Mouse (Mus musculus) liver, embryonic 15.5 days (tissue): ENCODE measurements around the gene Tedc1. TPM values are rescaled to one million over a fixed set of nuclear protein-coding genes. Genes with fewer than 3 reads are reported as not detected.
"Not testable (repeated sequence)": the region's sequence is repeated elsewhere in the genome, so short reads cannot be mapped to it uniquely, and the experiment has no call there.

Experiments used
- ATAC-seq: fragments of 200-750 bp; cut with Nextera tagmentation; 2 replicates; pipeline ENCODE4 v1.8.0; 2017; ENCODE audit warnings: moderate number of reproducible peaks, mild to moderate bottlenecking, moderate library complexity; ENCODE audit not compliant: insufficient read depth
- H3K27ac ChIP-seq: fragments of 300-500 bp; sonication (generic); replicated peaks from 2 replicates; pipeline ENCODE4 v1.5.1; 2015; ENCODE audit warnings: mild to moderate bottlenecking, inconsistent platforms
- H3K27me3 ChIP-seq: fragments of 300-500 bp; sonication (generic); 2 replicates; pipeline ENCODE4 v1.6.1; 2015; ENCODE audit warnings: mild to moderate bottlenecking, inconsistent platforms
- H3K36me3 ChIP-seq: fragments of 300-500 bp; sonication (generic); replicated peaks from 2 replicates; pipeline ENCODE4 v1.6.1; 2015; ENCODE audit warnings: moderate library complexity, mild to moderate bottlenecking, inconsistent platforms
- H3K4me1 ChIP-seq: fragments of 300-500 bp; sonication (generic); replicated peaks from 2 replicates; pipeline ENCODE4 v1.6.1; 2015; ENCODE audit warnings: inconsistent platforms
- H3K4me2 ChIP-seq: fragments of 300-500 bp; sonication (generic); 2 replicates; pipeline ENCODE4 v1.6.1; 2015; ENCODE audit warnings: moderate library complexity, mild to moderate bottlenecking, inconsistent platforms
- H3K4me3 ChIP-seq: fragments of 300-500 bp; sonication (generic); replicated peaks from 2 replicates; pipeline ENCODE4 v1.5.1; 2015; ENCODE audit warnings: mild to moderate bottlenecking, inconsistent platforms
- H3K9ac ChIP-seq: fragments of 300-500 bp; sonication (generic); 2 replicates; pipeline ENCODE4 v1.6.1; 2015; ENCODE audit warnings: moderate library complexity, mild to moderate bottlenecking, inconsistent platforms
- H3K9me3 ChIP-seq: fragments of 300-500 bp; sonication (generic); replicated peaks from 2 replicates; pipeline ENCODE4 v1.6.1; 2016; ENCODE audit warnings: inconsistent platforms
- WGBS: fragments of 180-500 bp; shearing (Covaris S2); methylation state at CpG from one replicate; pipeline ENCODE4 v1.1.7; 2015; ENCODE audit warnings: mixed read lengths; ENCODE audit not compliant: insufficient replicate concordance; 5-methylcytosine and 5-hydroxymethylcytosine counted together
- polyA plus RNA-seq: library from polyadenylated mRNA; unstranded; fragments of >200 nt; fragmentation: Nextera tagmentation; extraction: Ambion mirVana; gene quantifications from 2 replicates; pipeline ENCODE4 v1.2.1, GENCODE M21; 2015

Gene Tedc1
- polyA plus RNA-seq, 1 experiment from 2014 or later = 11.3 TPM

DNA sequence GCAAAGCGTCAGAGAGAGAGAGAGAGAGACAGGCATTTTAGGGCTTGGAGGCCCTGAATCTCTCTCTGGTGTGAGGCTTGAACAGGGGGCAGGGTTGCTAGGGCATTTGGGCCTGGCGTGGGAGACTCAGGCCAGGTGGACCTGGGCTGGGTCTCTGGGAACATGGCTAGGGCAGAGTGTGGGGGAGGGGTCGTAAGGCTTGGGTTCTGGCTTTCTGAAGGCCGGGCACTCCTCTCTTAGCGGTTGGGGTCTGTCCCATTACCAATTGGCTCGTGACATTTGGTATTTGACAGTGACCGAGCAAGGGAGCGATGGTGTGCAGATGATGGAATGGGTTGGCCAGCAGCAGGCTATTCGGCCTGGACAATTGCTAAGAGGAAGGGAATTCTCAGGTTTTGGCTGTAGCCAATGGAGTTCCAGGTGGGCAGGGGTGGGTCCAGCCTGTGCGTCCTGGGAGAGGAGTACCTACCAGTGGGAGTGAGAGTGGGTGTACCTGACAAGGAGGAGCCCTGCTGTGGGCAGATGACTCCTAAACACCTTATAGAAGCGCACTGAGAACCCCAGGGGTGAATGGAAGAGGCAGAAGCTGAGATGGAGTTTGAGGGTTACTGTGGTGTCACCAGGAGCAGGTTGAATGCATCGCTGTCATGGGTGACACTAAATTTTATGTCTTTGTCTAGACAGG lies 30.2 kb downstream of the Tedc1 start:
- Histone ChIP-seq H3K36me3 (no peaks in the 10 kb centered on the region), H3K27ac (no peak overlapping the region), H3K4me1 (peaks cover 19% of the 10 kb centered on the region), H3K27me3 (peaks cover 50% of the 10 kb centered on the region), H3K9me3 (no peaks in the 10 kb centered on the region), H3K9ac (no peak overlapping the region), H3K4me3 (peak overlapping the region; percentile 39), H3K4me2 (peak overlapping the region; percentile 64)
- no peak for ATAC-seq
- WGBS = 45% methylated on average over 12 of the region's 12 CpGs

DNA sequence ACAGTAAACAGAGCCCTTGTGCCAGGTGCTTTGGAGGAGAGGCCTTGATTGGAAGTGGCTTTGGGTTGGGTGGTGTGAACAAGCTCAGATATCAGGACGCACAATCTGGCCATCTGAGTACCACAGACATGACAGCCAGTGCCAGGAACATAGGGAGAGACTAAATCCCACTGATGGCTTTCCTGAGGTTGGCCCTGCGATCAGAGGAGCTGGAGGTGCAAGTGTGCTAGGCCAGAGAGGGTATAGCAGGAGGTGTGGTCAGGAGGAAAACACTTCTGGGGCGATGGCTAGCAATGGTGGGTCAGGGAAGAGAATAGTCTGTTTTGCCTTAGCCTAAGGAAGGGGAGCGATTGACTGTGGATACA lies 30.8 kb downstream of the Tedc1 start:
- WGBS = 30% methylated on average over 4 of the region's 4 CpGs

DNA sequence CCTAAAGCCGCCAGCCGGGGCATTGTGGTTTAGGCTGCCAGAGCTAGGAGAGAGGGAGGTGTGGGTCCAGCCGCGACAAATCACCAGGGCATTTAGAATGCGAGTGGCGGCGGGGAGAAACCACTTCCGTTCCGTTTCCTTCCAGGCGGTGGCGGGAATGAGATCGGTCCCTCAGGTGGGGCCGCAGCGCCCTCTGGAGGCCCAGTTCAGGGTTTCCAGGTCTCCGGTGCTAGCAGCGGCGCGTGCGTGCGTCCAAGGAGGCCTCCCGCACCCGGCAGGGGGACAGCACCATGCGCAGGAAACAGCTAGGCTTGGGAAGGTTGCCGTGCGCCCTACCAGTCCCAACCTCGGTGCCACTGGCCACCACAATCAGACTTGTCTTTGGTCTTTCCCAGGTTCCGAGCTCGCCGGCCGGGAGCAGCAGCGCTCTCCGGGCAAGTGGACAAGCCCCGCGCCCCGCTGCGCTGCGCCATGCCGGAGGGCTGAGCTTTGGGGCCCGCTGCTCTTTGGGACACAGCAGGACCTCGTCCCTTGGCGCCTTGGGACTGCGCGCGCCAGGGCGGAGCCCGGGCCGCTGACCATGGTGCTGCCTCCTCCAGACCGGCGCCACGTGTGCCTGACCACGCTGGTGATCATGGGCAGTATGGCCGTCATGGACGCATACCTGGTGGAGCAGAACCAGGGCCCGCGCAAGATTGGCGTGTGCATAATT lies 31.5 kb downstream of the Tedc1 start:
- no peaks in the 10 kb centered on the region for H3K9me3 ChIP-seq
- peak overlapping the region; percentile 15; the same call in 1 of the 2 replicates for H3K4me3 ChIP-seq
- peaks cover 19% of the 10 kb centered on the region for H3K4me1 ChIP-seq
- 4% methylated on average over 56 of the region's 56 CpGs for WGBS
- H3K36me3 ChIP-seq = no peaks in the 10 kb centered on the region
- H3K4me2 ChIP-seq = peak overlapping the region; percentile 58
- H3K27ac ChIP-seq = no peak overlapping the region
- no peak overlapping the region for H3K9ac ChIP-seq
- ATAC-seq = no peak
- peaks cover 50% of the 10 kb centered on the region for H3K27me3 ChIP-seq

More for the DNA sequence above, 30.8 kb downstream of the Tedc1 start:
- H3K36me3 ChIP-seq = no peaks in the 10 kb centered on the region
- no peak for ATAC-seq
- H3K27ac ChIP-seq = no peak overlapping the region
- H3K4me2 ChIP-seq = 0 out of 2 replicates have a peak overlapping the region, but pooled peaks have one; percentile 58
- H3K4me3 ChIP-seq = no peak overlapping the region
- H3K9me3 ChIP-seq = no peaks in the 10 kb centered on the region
- no peak overlapping the region for H3K9ac ChIP-seq
- peaks cover 19% of the 10 kb centered on the region for H3K4me1 ChIP-seq
- peaks cover 50% of the 10 kb centered on the region for H3K27me3 ChIP-seq

DNA sequence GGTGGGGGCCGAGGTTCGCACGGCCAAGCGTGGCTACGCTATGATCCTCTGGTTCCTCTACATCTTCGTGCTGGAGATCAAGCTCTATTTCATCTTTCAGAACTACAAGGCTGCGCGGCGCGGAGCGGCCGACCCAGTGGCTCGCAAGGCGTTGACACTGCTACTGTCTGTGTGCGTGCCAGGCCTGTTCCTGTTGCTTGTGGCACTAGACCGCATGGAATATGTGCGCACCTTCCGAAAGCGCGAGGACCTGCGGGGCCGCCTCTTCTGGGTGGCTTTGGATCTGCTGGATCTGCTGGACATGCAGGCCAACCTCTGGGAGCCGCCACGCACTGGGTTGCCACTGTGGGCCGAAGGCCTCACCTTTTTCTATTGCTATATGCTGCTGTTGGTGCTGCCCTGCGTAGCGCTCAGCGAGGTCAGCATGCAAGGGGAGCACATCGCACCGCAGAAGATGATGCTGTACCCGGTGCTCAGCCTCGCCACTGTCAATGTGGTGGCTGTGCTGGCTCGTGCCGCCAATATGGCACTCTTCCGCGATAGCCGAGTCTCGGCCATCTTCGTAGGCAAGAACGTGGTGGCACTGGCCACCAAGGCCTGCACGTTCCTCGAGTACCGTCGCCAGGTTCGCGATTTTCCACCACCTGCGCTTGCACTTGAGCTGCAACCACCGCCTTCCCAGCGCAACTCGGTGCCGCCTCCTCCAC lies 32.3 kb downstream of the Tedc1 start:
- no peak for ATAC-seq
- Histone ChIP-seq H3K4me2 (no peak overlapping the region), H3K9ac (no peak overlapping the region), H3K9me3 (no peaks in the 10 kb centered on the region), H3K36me3 (no peaks in the 10 kb centered on the region), H3K4me1 (peaks cover 19% of the 10 kb centered on the region), H3K27me3 (peaks cover 50% of the 10 kb centered on the region), H3K27ac (no peak overlapping the region), H3K4me3 (no peak overlapping the region)
- 81% methylated on average over 51 of the region's 51 CpGs for WGBS

DNA sequence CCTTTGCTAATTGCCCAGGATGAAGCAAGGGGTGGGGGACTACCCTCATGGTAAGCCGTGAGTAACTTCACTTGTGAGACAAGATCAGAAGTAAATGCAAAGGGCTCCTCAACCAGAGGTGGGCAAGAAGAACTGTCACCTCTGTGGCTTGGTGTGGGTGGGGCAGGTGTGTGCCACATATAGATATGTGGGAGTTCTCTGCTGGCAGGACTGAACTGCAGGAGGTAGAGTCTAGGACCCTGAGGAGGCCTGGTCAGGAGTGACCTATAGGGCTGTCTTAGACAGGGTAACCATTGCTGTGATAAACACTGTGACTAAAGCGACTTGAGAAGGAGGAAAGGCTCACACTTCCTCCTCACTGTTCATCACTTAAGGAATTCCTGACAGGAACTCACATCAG lies 37.2 kb downstream of the Tedc1 start:
- H3K4me3 ChIP-seq = no peak overlapping the region
- ATAC-seq = no peak
- peaks cover 2% of the 10 kb centered on the region for H3K27me3 ChIP-seq
- 33% methylated on average over 2 of the region's 2 CpGs for WGBS
- H3K9ac ChIP-seq = no peak overlapping the region
- no peaks in the 10 kb centered on the region for H3K9me3 ChIP-seq
- H3K4me1 ChIP-seq = no peaks in the 10 kb centered on the region
- no peak overlapping the region for H3K27ac ChIP-seq
- H3K36me3 ChIP-seq = no peaks in the 10 kb centered on the region
- no peak overlapping the region for H3K4me2 ChIP-seq

DNA sequence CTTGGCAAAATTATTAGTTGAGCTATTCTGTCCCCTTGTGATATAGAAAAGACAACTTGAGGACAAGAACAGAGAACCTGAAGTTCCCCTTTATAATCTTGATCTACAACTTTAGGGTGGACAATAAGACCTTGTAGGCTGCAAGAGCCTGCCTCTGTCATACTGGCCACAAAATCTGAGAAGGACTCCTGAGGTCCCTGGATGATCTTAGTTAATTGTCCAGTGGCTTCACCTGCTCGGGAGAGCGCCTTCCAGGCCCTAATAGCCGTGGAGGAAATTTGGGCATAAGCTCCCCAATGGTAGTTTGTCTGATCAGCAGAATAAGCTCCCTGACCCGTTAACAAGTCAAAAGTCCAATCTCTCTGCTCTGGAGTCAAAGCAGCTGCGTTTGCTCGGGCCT lies 42.9 kb downstream of the Tedc1 start:
- H3K4me3 ChIP-seq, H3K27me3 ChIP-seq, H3K9ac ChIP-seq, H3K9me3 ChIP-seq, H3K36me3 ChIP-seq, H3K27ac ChIP-seq, H3K4me2 ChIP-seq, ATAC-seq, H3K4me1 ChIP-seq: not testable (repeated sequence)
- 91% methylated on average over 3 of the region's 6 CpGs for WGBS

DNA sequence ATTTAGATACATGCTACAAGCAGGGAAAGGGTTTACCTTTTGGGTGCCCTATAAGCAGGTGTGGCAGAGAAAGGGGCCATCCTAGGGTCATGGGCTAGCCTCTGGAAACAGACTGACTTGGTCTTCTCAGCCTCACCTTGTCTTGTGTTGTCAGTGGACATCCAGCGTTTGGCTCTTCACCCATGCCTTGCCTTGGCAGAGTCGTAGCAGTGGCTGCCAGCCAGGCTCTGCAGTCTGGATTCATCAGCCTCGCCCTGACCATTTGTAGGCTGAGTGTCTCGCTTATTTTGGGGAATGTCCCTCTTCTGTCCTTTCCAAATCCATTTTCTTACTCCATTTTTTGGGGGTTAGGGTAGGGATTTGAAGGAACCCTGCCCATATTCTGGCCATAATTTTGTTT lies 45.1 kb downstream of the Tedc1 start:
- H3K9ac ChIP-seq = no peak overlapping the region
- no peak overlapping the region for H3K27ac ChIP-seq
- ATAC-seq = no peak
- H3K4me2 ChIP-seq = no peak overlapping the region
- H3K27me3 ChIP-seq = no peaks in the 10 kb centered on the region
- WGBS = 71% methylated on average over 4 of the region's 4 CpGs
- no peak overlapping the region for H3K4me3 ChIP-seq
- H3K4me1 ChIP-seq = no peaks in the 10 kb centered on the region
- no peaks in the 10 kb centered on the region for H3K36me3 ChIP-seq
- H3K9me3 ChIP-seq = no peaks in the 10 kb centered on the region

DNA sequence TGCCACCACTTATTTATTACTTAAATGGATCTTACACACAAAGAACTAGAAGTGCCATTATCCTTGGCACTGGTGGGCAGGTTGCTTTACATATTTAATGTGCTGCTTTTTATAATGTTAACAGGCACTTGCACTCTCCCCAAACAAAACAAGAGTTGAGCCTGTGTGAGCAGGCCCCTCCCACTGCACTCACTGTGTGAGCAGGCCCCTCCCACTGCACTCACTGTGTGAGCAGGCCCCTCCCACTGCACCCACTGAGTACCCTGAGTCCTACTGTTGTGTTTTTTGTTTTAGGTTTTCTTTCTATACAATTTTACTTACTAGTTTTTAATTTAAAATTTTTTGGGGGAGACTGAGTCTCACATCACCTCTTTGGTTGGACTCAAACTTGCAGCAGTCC lies 45.8 kb downstream of the Tedc1 start:
- H3K9ac ChIP-seq = no peak overlapping the region
- no peak for ATAC-seq
- H3K27ac ChIP-seq = no peak overlapping the region
- H3K4me1 ChIP-seq = no peaks in the 10 kb centered on the region
- no peaks in the 10 kb centered on the region for H3K9me3 ChIP-seq
- no peaks in the 10 kb centered on the region for H3K27me3 ChIP-seq
- no peak overlapping the region for H3K4me3 ChIP-seq
- H3K4me2 ChIP-seq = no peak overlapping the region
- H3K36me3 ChIP-seq = no peaks in the 10 kb centered on the region

DNA sequence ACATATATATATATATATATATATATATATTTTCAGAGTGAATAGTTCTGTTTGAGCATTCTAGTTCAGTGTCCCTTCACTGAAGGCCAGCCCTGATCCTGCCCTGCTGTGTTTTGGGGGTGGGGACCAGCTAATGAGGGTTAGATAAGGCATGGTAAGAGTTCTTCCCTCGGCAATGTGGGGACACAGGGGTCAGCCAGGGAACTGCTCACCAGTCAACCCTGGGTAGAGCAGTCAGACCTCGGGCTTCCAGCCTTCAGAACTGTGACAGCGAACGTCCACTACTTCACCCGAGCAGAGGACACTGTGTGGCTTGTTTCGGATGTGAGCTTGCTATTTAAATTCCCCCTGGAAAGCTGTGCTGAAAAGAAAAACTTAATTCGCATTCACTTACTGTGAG lies 47.3 kb downstream of the Tedc1 start:
- Histone ChIP-seq H3K4me3 (no peak overlapping the region), H3K9me3 (no peaks in the 10 kb centered on the region), H3K9ac (no peak overlapping the region), H3K27me3 (no peaks in the 10 kb centered on the region), H3K4me1 (no peaks in the 10 kb centered on the region), H3K27ac (no peak overlapping the region), H3K4me2 (no peak overlapping the region), H3K36me3 (no peaks in the 10 kb centered on the region)
- 58% methylated on average over 7 of the region's 7 CpGs for WGBS
- ATAC-seq = no peak

DNA sequence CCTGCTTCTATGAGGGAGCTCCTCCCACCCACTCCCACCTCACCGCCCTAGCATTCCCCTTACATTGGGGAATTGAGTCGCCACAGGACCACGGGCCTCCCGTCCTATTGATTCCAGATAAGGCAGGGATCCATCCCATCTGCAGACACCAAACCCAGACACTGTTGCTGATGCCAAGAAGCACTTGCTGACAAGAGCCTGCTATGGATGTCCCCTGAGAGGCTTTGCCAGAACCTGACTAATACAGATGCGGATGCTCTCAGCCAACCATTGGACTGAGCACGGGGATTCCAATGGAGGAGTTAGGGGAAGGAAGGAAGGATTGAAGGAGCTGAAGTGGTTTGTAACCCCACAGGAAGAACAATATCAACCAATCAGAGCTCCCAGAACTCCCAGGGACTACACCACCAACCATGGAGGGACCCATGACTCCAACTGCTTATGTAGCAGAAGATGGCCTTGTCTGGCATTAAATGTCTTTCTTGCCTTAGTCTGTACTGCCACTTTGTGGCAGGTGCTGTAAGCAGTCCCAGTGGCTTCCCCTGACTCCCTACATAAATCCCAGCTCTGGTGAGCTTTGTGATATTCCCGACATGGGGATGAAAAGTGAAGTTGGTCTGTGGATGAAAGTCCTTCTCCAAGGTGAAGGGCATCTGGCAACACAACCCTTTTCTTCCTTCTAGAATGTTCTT lies 49.2 kb downstream of the Tedc1 start:
- Histone ChIP-seq H3K4me2 (no peak overlapping the region), H3K27me3 (no peaks in the 10 kb centered on the region), H3K4me3 (no peak overlapping the region), H3K27ac (no peak overlapping the region), H3K9ac (no peak overlapping the region), H3K36me3 (no peaks in the 10 kb centered on the region), H3K4me1 (no peaks in the 10 kb centered on the region), H3K9me3 (no peaks in the 10 kb centered on the region)
- no peak for ATAC-seq
- 66% methylated on average over 7 of the region's 7 CpGs for WGBS

DNA sequence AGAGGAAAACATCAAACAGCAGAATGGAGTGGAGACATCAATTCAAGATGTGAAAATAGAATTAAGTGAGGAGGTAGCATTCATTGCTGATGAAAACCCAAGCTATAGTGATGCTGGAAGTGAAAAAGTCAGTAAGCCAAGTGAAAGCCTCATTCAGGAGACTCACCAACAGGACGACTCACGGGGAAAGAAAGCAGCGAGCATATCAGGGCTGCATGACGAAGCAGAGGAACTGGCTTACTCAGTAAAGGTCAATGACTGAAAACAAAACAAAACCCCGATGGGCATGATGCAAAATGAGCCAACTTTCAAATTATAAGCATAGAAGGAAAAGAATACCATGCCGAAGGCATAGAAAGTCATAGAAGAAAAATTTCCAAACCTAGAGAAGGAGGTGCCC lies 51.5 kb downstream of the Tedc1 start:
- Histone ChIP-seq H3K4me2 (no peak overlapping the region), H3K4me1 (no peaks in the 10 kb centered on the region), H3K9ac (no peak overlapping the region), H3K36me3 (no peaks in the 10 kb centered on the region), H3K27ac (no peak overlapping the region), H3K27me3 (no peaks in the 10 kb centered on the region), H3K9me3 (no peaks in the 10 kb centered on the region), H3K4me3 (no peak overlapping the region)
- no peak for ATAC-seq
- WGBS = 55% methylated on average over 6 of the region's 6 CpGs
